Mouse (Mus musculus) liver, adult 2 months (tissue): ENCODE data around the gene Rpa2.
A peak's percentile ranks its signal among the peaks of the same experiment; 100 is the strongest.

Experiments
- CTCF ChIP-seq: fragments of 200-500 bp; IDR thresholded peaks from 2 replicates; pipeline ENCODE4 v1.5.1; 2011; ENCODE audit warnings: low read depth, low read length, control low read depth
- POLR2A ChIP-seq: fragments of 200-500 bp; IDR thresholded peaks from 2 replicates; pipeline ENCODE4 v1.6.1; 2011; ENCODE audit warnings: low read length, control low read depth; ENCODE audit not compliant: insufficient read depth; ENCODE audit errors: extremely low read depth

DNA sequence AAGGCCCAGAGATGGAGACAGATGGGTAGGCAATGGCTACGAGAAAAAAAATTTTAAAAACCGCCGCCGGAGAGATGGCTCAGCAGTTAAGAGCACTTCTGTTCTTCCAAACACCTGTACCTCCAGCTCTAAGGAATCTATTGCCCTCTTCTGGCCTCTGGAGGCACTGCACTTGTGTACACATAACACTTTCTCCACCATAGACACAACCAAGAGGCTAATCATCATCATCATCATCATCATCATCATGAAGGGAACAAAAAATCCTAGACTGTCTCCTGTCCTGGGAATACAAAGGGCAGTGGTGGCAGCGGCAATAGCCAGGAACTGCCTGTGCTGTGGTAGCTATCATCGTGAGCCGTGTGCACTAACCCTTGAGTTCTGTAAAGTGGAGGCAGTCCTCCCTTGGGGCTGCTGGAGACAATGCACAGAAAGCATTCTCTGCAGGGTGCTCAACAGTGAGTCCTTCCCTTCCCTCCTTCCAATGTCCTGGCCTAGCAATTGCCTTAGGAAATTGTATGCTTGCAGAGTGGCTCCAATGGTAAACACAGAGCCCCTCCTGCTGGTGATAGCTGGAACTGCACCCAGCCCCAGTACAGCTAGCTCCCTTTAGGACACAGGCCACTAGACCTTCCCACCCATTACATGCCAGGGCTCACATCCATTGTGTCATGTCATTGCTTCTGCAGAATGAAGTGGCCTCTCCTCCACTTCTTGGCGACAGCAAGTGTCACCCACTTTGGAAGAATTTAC is 55.7 kb downstream of the Rpa2 start:
- TF ChIP-seq POLR2A (no peak), CTCF (peak; percentile 89)
